Mouse (Mus musculus): ENCODE measurements around the gene Rpl26.

Gene Rpl26

DNA sequence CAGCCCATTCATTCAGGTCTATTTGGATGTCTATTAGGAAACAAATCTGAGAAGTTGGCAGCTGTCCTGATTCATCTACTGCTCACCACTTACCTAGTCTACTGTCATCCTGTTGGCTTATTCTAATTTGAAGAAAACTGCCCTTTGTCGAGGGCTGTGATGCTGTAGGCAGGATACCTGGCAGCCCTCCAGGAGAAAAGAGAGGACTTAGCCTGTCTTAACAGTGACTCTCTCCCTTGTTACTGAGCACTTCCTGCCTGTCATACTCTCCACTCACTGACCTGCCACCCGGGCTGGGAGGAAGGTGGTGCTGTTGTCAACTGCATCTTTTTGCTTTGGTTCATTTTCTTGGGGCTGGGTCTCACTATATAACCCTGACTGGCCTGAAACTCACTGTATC is 10.8 kb upstream of the Rpl26 start:
- DNase-seq (ENCODE audit: low spot score), result no peak

DNA sequence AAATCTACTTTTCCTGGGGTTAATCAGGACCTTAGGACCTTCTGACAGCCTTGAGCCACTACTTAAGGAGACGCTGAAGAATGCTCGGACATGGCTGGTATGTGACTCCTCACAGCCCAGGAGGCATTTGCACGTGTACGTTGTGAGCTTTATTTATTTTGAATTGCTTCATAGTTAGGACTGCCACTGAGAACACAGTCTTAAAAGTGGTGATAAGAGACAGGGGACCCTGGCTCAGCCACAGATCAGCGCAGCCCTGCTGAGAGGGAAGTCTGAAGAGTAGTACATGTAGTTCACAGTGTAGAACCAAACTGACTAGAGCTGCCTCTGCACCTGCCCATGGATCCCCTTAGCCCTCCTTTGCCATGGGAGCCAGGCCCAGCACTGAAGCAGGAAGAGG is 9.6 kb upstream of the Rpl26 start:
- no peak for DNase-seq (ENCODE audit: low spot score)

DNA sequence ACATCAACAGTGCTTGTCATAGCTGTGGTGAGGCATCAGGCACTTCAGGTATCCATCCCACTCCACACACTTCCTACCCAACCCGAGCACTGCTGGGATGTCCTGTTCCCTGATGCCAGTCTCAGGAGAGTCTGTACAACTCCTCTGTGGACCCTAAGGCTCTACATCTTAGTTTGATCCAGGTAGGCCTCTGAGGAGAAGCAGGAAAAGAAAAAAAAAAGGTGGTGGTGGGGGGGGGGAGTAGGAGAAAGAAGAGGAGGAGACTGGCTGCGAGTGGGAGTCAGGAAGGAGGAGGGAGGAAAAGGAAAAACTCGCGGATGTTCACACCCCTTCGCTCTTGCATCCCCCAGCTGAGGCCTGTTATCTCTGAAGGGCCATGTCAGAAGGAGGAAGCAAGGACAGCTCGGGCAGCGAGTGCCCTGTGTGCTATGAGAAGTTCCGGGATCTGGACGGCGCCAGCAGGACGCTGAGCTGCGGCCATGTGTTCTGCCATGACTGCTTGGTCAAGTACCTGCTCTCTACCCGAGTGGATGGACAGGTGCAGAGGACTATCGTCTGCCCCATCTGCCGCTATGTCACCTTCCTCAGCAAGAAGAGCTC is 9.1 kb upstream of the Rpl26 start:
- DNase-seq (ENCODE audit: low spot score), result no peak

DNA sequence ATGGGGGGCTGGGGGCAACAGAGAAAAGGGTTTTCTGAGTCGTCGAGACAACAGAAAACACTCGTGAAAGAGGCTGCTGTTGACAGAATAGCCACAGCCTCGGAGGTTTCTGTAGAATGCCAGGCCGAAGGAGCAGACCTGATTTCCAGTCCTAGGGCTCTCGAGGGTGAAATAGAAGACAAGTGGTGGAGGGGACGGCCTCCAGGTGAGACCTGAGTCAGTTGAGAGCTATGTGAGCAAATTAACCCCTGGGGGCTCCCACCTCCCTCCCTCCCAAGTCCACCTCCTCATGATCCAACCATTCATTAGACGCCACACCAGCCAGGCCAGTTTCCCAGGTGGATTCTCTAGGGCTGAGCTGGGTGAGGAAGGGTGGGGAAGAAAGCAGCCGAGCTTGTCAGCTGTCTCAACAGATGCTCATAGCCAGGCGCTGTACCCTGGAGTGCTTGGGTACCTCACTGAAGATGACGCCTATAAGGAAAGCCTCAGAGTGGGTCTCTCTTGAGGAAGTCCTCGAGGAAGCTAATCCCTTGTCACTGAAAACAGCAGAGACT is 7.4 kb upstream of the Rpl26 start:
- no peak for DNase-seq (ENCODE audit: low spot score)

DNA sequence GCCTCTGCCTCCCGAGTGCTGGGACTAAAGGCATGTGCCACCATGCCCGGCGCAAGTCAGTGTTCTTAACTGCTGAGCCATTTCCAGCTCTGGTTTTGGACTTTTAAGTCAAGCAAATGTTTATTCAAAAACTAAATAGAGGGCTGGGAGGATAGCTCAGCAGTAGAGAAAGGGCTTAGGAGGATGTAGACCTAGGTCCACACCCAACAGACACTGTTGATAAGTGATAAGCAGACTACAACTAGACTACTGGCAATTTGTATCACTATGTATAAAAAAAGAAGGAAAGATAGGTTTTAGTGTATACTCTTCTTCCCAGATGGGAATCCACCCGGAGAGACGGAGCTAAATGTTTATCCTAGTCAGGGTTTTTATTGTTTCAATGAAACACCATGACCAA is 5.1 kb upstream of the Rpl26 start:
- DNase-seq (ENCODE audit: low spot score), result no peak

DNA sequence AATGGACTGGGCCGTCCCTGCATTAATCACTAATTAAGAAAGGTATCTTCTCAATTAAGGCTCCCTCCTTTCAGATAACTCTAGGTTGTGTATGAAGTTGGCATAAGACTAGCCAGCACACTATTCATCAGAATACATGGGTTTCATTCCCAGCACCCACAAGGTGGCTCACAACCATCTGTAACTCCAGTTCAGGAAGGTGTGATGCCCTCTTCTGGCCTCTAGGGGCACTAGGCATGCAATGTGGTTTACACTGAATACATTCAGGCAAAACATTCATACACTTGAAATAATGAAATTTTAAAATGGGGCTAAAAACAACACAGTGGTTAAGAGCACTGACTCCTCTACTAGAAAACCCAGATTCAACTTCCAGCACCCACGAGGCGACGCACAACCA is 4.3 kb upstream of the Rpl26 start:
- no peak for DNase-seq (ENCODE audit: low spot score)

DNA sequence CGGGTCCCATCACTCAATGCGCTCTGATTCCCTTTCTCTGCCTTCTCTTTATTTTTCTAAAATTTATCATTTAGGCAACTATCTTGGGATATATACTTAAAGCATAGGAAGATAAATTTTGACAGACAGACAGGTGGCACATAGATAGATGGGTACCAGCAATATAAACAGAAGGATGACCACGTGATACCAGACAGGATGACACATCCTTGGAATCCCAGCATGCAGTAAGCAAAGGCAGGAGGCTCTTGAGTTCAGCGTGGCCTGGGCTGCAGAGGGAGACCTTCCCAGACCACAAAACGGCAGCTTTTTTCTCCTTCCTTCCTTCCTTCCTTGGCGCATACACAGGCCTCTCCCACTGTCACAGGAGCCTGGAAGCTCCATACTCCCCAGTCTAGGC is 3.5 kb upstream of the Rpl26 start:
- DNase-seq (ENCODE audit: low spot score), result no peak

DNA sequence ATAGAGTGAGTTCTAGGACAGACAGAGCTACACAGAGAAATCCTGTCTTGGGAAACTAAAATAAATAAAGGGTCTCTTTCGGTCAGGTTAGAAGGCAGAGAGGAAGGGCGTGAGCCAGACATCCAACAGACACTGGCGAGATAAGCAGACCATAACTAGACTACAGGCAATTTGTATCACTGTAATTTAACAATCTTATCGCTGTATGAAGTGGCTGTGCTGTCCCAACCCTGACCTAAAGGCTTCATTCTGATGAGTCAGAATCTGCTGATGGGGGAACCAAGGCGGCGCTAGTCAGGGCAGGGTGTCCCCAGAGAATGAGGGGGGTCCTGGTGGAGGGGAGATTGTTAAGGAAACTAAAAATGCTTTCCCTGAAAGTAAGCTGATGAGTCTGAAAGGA is 2.6 kb upstream of the Rpl26 start:
- no peak for DNase-seq (ENCODE audit: low spot score)

DNA sequence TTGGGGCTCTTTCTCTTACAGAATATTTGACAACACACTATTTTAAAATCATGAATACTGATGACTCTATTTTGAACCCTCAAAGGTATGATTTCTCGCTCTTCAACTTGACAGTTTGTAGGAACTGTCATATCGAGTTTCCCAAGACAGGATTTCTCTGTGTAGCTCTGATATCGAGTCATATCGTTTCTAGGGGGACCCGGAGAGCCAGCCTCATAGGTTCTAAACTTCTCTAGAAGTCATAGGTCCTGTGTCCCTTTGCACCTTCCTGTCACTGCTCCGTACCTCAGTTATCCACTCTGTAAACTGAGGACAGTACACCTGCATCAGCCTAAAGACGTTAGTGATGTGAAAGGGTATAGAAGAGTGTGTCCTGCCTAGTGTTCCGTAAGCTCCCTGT is 1.6 kb upstream of the Rpl26 start:
- no peak for DNase-seq (ENCODE audit: low spot score)

DNA sequence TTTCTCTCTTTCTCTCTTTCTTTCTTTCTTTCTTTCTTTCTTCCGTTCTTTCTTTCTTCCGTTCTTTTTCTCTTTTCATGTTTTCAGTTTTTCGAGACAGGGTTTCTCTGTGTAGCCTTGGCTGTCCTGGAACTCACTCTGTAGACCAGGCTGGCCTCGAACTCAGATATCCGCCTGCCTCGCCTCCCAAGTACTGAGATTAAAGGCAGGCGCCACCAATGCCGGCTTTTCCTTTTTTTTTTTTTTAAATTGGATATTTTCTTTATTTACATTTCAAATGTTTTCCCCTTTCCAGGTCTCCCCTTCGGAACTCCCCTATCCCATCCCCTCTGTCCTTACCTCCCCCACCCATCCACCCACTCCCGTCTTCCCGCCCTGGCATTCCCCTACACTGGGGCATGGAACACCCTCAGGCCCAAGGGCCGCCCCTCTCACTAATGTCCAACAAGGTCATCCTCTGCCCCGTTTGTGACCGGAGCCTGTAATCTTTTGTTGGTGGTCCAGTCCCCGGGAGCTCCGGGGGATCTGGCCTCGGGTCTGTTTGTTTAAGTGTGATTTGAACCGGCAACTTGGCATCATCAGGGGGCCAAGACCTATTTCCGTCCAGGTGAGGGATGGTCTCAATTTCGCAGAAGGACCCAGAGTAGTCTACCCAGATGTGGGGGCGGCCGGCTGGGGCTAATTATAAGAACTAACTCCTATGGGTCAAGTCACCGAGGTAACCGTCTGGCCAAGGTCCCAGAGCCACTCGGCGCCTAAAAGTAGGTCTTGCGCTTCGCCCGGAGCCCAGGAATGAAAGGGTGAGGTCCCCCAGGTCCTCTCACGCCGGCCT is 648 bp upstream of the Rpl26 start:
- no peak for DNase-seq (ENCODE audit: low spot score)

DNA sequence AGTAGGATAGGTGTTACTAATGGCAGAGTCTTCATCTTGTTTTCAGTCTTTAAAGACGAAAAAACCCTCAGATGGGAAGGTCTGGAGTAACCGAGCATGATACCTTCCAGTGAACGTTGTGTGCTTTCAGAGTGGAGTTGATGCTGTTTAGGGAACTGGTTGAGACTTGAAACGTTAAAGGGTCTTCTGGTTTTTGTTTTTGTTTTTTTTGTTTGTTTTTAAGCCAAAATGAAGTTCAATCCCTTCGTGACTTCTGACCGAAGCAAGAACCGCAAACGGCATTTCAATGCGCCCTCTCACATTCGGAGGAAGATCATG is 623 bp downstream of the Rpl26 start:
- no peak for DNase-seq (ENCODE audit: low spot score)

DNA sequence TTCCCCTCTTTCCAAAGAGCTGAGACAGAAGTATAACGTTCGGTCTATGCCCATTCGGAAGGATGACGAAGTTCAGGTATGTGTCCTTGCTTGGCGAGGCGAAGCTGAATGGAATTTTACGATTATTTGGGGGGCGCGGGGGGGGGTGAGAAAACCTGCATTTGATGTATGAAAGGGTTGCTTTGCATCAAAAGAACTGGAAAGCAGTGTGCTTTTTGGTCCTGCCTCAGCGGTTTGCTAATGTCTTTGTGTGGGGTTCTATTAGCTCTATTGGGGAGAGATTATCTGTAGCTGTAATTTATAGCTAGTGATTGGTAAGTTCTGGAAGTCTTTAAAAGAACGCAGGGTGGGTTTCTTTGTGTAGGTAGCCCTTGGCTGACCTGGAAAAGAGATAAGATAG is 984 bp downstream of the Rpl26 start:
- no peak for DNase-seq (ENCODE audit: low spot score)

DNA sequence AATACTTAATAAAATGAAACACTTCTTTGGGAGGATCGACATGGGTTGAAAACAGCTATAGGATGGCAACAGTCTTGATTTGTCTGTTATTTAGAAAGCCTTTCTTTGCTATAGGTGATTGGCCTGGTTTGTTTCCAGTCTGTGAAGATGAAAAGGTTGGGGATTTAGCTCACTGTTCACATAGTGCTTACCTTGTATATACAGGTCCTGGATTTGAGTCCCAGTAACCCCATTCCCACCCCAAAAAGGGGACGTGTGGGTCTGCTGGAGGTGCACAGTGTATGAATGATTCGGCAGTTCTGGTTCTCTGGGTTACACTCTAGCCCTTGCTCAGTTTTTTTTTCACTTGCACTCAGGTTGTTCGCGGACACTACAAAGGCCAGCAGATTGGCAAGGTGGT is 1.4 kb downstream of the Rpl26 start:
- DNase-seq (ENCODE audit: low spot score), result no peak

DNA sequence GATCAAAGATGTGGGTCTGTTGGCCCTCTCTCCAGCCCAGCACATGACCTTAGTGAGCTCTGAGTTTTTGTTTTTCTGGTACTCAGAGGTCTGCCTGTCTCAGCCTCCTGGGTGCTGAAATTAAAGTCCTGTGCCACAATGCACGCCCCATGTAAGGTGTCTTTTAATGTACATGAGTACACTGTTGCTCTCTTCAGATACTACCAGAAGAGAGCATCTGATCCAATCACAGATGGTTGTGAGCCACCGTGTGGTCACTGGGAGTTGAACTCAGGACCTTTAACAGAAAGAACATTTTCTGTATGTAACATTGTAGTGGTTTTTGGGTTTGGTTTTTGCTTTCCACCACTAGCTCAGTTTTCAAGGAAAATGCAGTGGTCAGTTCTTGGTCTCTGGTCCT is 2.4 kb downstream of the Rpl26 start:
- DNase-seq (ENCODE audit: low spot score), result no peak

DNA sequence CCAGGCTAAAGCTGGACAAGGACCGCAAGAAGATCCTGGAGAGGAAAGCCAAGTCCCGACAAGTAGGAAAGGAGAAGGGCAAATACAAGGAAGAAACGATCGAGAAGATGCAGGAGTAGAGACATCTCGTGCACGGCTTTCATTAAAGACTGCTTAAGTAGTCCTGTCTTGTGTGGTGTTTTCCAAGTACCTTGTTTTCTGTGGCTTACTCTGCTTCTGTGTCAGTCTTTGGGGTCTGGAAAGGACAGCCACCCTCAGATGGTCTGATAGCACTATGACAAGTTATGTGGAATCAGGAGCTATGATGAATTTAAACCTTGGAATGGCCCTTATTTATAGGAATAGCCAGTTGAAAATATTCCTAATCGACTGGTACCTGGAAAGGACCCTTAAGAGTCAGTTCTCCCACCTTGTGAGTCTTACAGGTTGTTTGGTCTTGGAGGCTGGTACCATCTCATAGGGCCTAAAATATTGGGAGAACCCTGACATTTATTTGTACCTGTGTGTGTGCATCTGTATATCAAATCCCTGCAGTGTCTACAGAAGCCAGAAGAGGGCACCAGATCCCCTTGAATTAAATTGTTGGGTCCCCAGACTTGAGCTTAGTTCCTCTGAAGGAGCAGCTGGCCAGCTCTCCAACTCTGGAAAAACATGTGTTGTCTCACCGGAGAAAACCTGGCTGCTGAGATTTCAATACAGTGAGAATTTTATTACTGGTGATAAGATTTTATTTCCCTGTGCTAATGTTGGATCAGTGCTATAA is 3.2 kb downstream of the Rpl26 start:
- DNase-seq (ENCODE audit: low spot score), result peak; percentile 55

DNA sequence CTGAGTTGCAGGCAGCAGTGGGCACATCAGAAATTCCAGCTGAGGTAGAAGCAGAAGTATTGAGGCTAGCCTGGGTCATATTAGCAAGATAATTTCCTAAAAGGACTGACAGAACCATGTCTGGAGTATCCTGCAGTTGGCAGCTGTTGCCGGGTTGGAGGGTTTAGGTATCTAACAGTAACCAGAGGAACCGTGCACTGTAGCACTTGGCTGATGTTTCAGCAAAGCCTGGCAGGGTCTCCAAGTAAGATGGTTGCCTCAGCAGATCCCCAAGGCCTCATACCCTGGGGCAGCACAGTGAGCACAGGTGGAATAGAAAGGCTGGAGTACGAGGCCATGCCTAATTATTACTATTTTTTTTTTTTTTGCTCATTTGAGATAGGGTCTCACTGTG is 3.8 kb downstream of the Rpl26 start:
- no peak for DNase-seq (ENCODE audit: low spot score)

DNA sequence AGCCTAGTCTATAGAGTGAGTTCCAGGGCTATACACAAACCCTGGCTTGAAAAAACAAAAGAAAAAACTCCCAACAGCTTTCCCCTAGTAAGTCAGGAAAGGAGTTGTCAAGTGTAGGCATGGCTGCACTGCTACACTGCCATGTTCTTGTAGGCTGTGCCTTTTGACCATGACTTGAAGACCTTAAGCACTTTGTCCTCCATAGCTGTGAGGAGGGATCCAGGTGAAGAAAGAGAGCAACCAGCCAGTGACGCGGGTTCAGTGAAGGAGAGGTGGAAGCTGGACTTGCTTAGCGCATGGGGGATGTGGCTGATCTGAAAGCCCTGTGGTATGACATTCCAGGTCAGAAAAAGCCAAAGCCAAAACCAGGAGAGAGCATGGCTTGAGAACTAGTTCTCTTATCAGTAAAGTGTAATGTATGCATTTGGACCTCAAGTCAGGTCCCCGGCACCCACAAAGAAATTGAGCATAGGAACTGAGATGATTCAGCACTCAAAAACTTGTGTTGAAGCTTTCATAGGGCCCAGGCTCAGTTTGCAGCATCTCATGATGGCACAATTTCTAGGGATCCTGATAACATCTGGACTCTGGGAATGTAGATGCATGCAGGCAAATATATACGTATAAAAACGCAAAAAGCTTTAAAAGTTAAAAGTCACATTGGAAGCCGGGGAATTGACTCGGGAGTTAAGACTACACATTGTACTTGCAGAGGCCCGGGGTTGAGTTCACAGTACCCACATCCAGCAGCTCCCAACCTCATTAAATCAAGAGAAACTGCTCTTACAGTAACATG is 4.5 kb downstream of the Rpl26 start:
- DNase-seq (ENCODE audit: low spot score), result no peak

DNA sequence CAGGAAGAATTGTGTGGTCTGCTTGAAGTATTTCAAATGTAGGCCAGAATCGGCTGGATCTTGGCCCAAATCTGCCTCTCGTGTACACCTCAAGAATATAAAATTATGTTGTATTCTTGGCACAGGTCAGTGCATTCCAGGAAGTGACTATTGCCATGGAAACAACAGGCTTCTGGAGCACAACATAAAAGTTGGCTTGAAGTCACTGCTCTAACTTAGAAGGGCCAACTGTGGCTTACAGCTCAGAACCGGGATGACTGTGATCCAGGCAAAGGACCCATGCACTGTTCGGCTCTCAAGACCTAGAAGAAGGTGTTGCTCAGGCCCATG is 5.0 kb downstream of the Rpl26 start:
- no peak for DNase-seq (ENCODE audit: low spot score)

DNA sequence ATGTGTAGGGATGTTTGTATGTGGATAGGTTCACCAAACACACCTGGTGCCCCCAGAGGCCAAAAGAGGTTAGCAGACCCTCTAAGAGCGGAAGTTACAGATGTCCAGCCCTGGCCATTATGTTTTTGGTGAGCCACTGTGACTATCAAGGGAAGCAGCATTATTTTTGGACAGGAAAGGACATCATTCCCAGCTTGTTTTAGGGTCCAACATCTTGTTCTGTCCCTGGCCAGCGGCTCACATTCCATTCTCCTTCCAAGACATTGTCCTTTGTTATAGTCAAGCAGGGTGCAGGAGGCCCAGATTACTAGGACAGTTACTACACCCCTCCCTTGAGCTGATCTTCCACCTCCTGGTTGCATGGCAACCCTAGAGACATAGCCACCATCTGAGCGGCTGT is 5.9 kb downstream of the Rpl26 start:
- no peak for DNase-seq (ENCODE audit: low spot score)

DNA sequence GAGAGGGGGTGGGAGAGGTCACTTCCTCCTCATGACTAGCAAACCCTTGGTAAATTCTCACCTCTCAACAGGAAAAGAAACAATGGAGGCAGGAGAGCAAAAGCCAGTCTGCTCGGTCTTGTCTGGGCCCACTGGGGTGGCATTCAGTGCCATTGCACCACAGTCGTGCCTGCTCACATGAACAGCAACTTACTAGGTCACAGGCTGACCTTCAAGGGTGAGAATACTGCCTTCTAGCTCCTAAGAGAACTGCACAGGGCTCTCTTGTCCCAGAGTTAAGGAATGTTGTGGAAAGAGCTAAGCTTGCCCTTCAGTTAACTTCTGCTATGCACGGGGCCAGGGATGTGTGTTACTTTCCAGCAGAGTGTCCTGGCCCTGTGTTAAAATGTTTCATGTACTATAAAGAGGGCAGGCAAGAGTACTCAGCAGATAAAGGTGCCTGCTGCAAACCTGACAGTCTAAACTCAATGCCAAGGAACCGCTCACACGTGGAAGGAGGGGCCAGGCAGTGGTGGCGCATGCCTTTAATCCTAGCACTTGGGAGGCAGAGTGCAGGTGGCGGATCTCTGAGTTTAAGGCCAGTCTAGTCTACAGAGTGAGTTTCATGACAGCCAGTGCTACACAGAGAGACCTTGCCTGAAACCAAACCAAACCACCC is 7.6 kb downstream of the Rpl26 start:
- no peak for DNase-seq (ENCODE audit: low spot score)

DNA sequence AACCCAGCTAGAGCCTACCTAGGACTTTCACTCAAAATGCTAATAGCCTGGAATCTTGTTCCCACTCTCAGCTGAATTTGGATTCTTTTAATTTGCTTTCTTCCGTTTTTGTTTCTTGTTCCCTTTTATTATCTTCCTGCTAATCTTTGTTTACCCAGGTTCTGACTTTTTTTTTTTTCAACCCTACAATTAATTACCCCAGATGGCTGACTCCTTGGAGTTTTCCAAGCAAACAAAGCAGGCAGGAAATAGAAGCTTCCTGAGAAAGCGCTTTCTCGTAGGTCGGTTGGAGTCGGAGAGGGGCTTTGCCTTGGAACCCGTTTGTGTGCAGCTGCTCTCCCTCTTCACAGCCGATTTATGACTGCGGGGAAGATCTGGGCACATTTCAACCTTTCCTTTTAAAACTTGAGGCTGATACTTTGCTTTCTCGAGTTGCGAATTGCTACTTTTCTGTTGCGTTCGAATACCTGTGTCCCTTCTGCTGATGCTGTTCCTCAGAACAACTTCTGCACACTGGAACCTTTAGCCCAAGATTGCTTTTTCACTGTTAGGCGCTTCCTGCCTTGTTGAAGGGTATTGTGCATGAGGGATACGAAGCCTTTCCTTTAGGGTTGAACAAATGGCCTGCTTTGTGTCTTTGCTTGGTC is 10.3 kb downstream of the Rpl26 start:
- DNase-seq (ENCODE audit: low spot score), result no peak

DNA sequence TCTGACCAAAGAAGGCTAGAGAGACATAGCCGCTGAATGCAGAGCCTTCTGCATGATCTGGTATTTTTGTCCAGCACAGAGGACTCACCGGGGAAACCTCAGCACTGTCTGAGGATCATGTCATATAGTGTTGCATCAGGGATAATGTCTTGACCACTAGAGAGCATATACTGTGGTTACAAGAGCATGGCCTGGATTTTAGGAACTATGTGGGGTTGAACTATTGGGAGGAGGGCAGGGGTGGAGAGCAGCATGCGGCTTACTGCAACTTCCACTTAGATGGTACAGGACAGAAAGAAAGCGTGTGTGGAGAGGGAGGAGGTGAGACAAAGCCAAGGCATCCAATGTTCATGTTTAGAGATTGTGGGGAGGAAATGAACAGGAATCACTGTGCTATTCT is 13.2 kb downstream of the Rpl26 start:
- DNase-seq (ENCODE audit: low spot score), result no peak

Measured in ovary, postnatal 10 days (tissue).